Mouse (Mus musculus) cortical plate, adult 2 months (tissue): ENCODE data around the gene Emb. TPM values are rescaled to one million over a fixed set of nuclear protein-coding genes. Genes with fewer than 3 reads are reported as not detected.
A peak's percentile ranks its signal among the peaks of the same experiment; 100 is the strongest.

Experiments used
- H3K27ac ChIP-seq: fragments of 200-500 bp; 2 replicates; pipeline ENCODE4 v1.5.1; 2012; ENCODE audit warnings: low read length, control low read depth, inconsistent platforms; ENCODE audit not compliant: insufficient read depth
- H3K4me1 ChIP-seq: fragments of 200-500 bp; 2 replicates; pipeline ENCODE4 v1.6.1; 2011; ENCODE audit warnings: low read length; ENCODE audit not compliant: control insufficient read depth, insufficient read depth
- H3K4me3 ChIP-seq: fragments of 200-500 bp; 2 replicates; pipeline ENCODE4 v1.5.1; 2011; ENCODE audit warnings: mild to moderate bottlenecking, low read length, control low read depth; ENCODE audit not compliant: insufficient read depth
- CTCF ChIP-seq: fragments of 200-500 bp; IDR thresholded peaks from 2 replicates; pipeline ENCODE4 v1.5.1; 2011; ENCODE audit warnings: mild to moderate bottlenecking, control low read depth, low read length; ENCODE audit not compliant: insufficient read depth; ENCODE audit errors: extremely low read depth
- POLR2A ChIP-seq: fragments of 200-500 bp; IDR thresholded peaks from 2 replicates; pipeline ENCODE4 v1.6.1; 2011; ENCODE audit warnings: mild to moderate bottlenecking, low read length, control low read depth; ENCODE audit not compliant: insufficient read depth; ENCODE audit errors: extremely low read depth
- polyA plus RNA-seq: library from polyadenylated mRNA; depleted of rRNA; stranded (reverse); fragments of >200 nt; gene quantifications from 2 replicates; pipeline ENCODE4 v1.2.3, GENCODE M21; 2012; rRNA removed

The Emb gene
- polyA plus RNA-seq, 1 experiment = 21.0 TPM

DNA sequence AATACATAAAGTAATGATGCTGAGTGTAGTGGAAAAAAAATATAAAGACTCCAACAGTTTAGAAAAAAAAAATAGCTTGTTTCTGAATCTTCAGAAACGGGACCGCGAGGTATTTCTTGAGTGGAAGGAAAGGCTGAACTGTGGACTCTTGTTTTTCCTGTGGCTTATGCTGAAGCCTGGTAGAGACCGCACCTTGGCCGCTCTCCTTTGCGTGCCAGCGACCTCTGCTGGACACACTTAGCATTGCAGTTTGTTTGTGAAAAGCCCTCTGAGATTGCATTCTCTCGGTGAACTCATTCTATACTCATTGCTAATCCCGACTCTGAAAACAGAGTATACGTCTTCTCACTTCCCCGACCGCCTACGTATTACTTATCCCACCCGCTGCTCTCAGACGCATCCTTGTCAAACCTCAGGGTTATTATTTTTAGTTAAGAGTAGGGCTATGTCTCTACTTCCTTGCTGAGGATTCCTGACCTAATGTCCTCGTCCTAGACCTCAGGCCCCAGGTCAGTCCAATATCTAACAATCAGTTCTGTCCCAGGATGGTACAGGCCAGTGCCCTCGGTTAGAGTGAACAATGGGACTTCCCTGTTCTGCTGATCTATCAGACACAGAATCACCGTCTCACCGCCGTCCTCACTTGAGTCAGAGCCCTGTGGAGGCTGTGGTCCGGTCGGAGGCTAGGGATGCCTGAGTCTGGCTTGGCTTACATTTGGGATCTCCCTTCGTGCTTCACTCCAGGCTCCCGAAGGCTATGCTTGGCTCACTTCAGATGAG is 103.3 kb downstream of the Emb start:
- Histone ChIP-seq H3K4me1 (no peaks in the 10 kb centered on the region), H3K4me3 (no peak overlapping the region), H3K27ac (no peak overlapping the region)
- peak; percentile 88 for TF ChIP-seq CTCF
- TF ChIP-seq POLR2A = no peak

Other genes with a start within 250 kb of the Emb start
- 22.4 and 24.1 TPM in 2 replicates for gene Parp8, start 183.0 kb upstream of the Emb start, polyA plus RNA-seq
- 1.5 and 2.0 TPM in 2 replicates for gene Gm17509, start 12.5 kb downstream of the Emb start, polyA plus RNA-seq